Mouse (Mus musculus): ENCODE results near the gene Ralgps1.

GRCm38 (mm10) chr2:33165710-33166374, 205.4 kb downstream of the Ralgps1 start:
- TF ChIP-seq CTCF (IDR thresholded peaks at IDR 0.05 in 2 of 3, conservative IDR thresholded peaks at IDR 0.05 in 1 of 3; ENCODE audit: control insufficient read depth in 1 of 3, insufficient read depth in 1 of 3, low read depth in 2 of 3, low read length in 3 of 3, poor library complexity in 1 of 3, severe bottlenecking in 1 of 3) = no peak
- no peak for TF ChIP-seq TAL1 (IDR thresholded peaks at IDR 0.05; ENCODE audit: low read length)
- no peak for TF ChIP-seq USF1 (IDR thresholded peaks at IDR 0.05; ENCODE audit: low read depth, low read length)
- TF ChIP-seq E2F4 (IDR thresholded peaks at IDR 0.05; ENCODE audit: borderline replicate concordance, low read depth, low read length) = no peak
- no peak for TF ChIP-seq MYC (IDR thresholded peaks at IDR 0.05; ENCODE audit: low read depth, low read length)
- no peak for TF ChIP-seq EP300 (IDR thresholded peaks at IDR 0.05; ENCODE audit: low read depth in 1 of 2, low read length in 2 of 2)
- no peak for TF ChIP-seq POLR2A (IDR thresholded peaks at IDR 0.05; ENCODE audit: control insufficient read depth in 1 of 2, insufficient read depth in 1 of 2, low read depth in 1 of 2, low read length in 2 of 2, poor library complexity in 1 of 2)

All from MEL (cell line).